Mouse (Mus musculus) forebrain, postnatal 0 days (tissue): ENCODE results near the gene Kif21b. TPM values are rescaled to one million over a fixed set of nuclear protein-coding genes. Genes with fewer than 3 reads are reported as not detected.

Experiments used
- ATAC-seq: fragments of 200-750 bp; cut with Nextera tagmentation; 2 replicates; pipeline ENCODE4 v1.8.0; 2017; ENCODE audit warnings: mild to moderate bottlenecking, moderate library complexity
- DNase-seq: peaks from one replicate; pipeline ENCODE4 v3.0.0-alpha.2; 2015
- H3K27ac ChIP-seq: fragments of 300-500 bp; sonication (generic); 2 replicates; pipeline ENCODE4 v1.5.1; 2014; ENCODE audit warnings: low read depth, mild to moderate bottlenecking, antibody characterized with exemption, low read length, moderate library complexity, mixed read lengths
- H3K27me3 ChIP-seq: fragments of 300-500 bp; sonication (generic); 2 replicates; pipeline ENCODE4 v1.6.1; 2014; ENCODE audit warnings: mild to moderate bottlenecking, low read length, mixed read lengths; ENCODE audit not compliant: insufficient read depth
- H3K36me3 ChIP-seq: fragments of 300-500 bp; sonication (generic); 2 replicates; pipeline ENCODE4 v1.6.1; 2014; ENCODE audit warnings: mild to moderate bottlenecking, moderate library complexity; ENCODE audit not compliant: insufficient read depth
- H3K4me1 ChIP-seq: fragments of 300-500 bp; sonication (generic); 2 replicates; pipeline ENCODE4 v1.6.1; 2014; ENCODE audit warnings: antibody characterized with exemption; ENCODE audit not compliant: insufficient read depth
- H3K4me2 ChIP-seq: fragments of 300-500 bp; sonication (generic); 2 replicates; pipeline ENCODE4 v1.6.1; 2014; ENCODE audit warnings: low read depth, mild to moderate bottlenecking, moderate library complexity
- H3K4me3 ChIP-seq: fragments of 300-500 bp; sonication (generic); 2 replicates; pipeline ENCODE4 v1.5.1; 2014; ENCODE audit warnings: low read depth, low read length, mixed read lengths
- H3K9ac ChIP-seq: fragments of 300-500 bp; sonication (generic); 2 replicates; pipeline ENCODE4 v1.6.1; 2014; ENCODE audit warnings: mild to moderate bottlenecking
- H3K9me3 ChIP-seq: fragments of 300-500 bp; sonication (generic); 2 replicates; pipeline ENCODE4 v1.6.1; 2016; ENCODE audit warnings: low read length
- CTCF ChIP-seq: sonication (generic); IDR thresholded peaks from 2 replicates; pipeline ENCODE4 v1.5.1; 2016; ENCODE audit warnings: antibody characterized with exemption, control low read depth, low read depth
- WGBS: fragments of 180-500 bp; shearing (Covaris S2); extraction: QIAGEN DNeasy Blood & Tissue Kit; methylation state at CpG from one replicate; pipeline ENCODE4 v1.1.7; 2014; 5-methylcytosine and 5-hydroxymethylcytosine counted together
- polyA plus RNA-seq: library from polyadenylated mRNA; unstranded; fragments of >200 nt; fragmentation: Nextera tagmentation; extraction: Ambion mirVana; gene quantifications from 2 replicates; pipeline ENCODE4 v1.2.1, GENCODE M21; 2015
- total RNA-seq: library from RNA; depleted of rRNA; stranded (reverse); fragments of >200 nt; gene quantifications from 2 replicates; pipeline ENCODE4 v1.2.3, GENCODE M21; 2014; rRNA removed

Gene Kif21b
- total and polyA plus RNA-seq, 2 experiments from 2014 or later, result 29.2 to 135 TPM

DNA sequence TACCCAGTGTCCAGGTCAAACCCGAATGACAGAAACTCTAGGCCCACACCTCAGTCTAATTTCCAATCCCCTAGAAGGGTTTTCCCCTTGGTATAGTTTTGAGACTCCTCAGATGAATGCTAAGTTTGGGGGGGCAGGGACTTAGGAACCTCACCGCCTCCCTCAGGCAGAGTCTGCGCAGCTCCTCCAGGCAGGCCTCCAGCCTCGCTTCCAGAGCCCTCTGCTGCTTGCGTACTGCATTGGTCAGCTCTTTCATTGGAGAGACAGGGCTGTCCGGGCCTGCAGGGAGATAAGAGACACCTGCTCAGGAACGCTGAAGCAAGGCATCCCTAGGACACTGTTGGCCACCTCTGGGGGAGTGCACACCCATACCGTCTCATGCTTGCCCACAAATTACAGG lies 95.4 kb downstream of the Kif21b start:
- no peak for TF ChIP-seq CTCF

More for the DNA sequence above, 95.4 kb downstream of the Kif21b start:
- Histone ChIP-seq H3K36me3 (0 out of 2 replicates have a peak, but pooled peaks cover 4% of the 10 kb centered on the region), H3K9me3 (no peaks in the 10 kb centered on the region), H3K9ac (no peak overlapping the region), H3K27ac (no peak overlapping the region), H3K27me3 (no peaks in the 10 kb centered on the region), H3K4me3 (no peak overlapping the region), H3K4me2 (no peak overlapping the region), H3K4me1 (peaks cover 1% of the 10 kb centered on the region; the same call in 1 of the 2 replicates)
- DNase-seq, result no peak
- ATAC-seq, result no peak
- WGBS, result 95% methylated on average over 8 of the region's 8 CpGs

Other genes with a start within 250 kb of the Kif21b start
- gene Pkp1, start 212.2 kb upstream of the Kif21b start, total RNA-seq, result 0.10 TPM in 1 of 2 replicates, not detected in the other
- gene Pkp1, start 212.2 kb upstream of the Kif21b start, polyA plus RNA-seq, result 0.04 and 0.06 TPM in 2 replicates
- gene Igfn1, start 125.0 kb upstream of the Kif21b start, total RNA-seq, result not detected in 2 replicates
- gene Igfn1, start 125.0 kb upstream of the Kif21b start, polyA plus RNA-seq, result not detected in 2 replicates
- 91.7 and 95.5 TPM in 2 replicates for gene Tmem9, start 123.2 kb upstream of the Kif21b start, total RNA-seq
- gene Tmem9, start 123.2 kb upstream of the Kif21b start, polyA plus RNA-seq, result 156 and 175 TPM in 2 replicates
- 0.46 TPM in 1 of 2 replicates, not detected in the other for gene Ascl5, start 80.6 kb upstream of the Kif21b start, total RNA-seq
- 0.36 and 0.90 TPM in 2 replicates for gene Ascl5, start 80.6 kb upstream of the Kif21b start, polyA plus RNA-seq
- gene Cacna1s, start 78.6 kb upstream of the Kif21b start, total RNA-seq, result 0.62 and 1.1 TPM in 2 replicates
- gene Cacna1s, start 78.6 kb upstream of the Kif21b start, polyA plus RNA-seq, result 0.30 and 1.1 TPM in 2 replicates
- gene Mroh3, start 81.4 kb downstream of the Kif21b start, total RNA-seq, result not detected in 2 replicates
- not detected in 2 replicates for gene Mroh3, start 81.4 kb downstream of the Kif21b start, polyA plus RNA-seq
- 4.4 and 12.6 TPM in 2 replicates for gene Inava, start 102.9 kb downstream of the Kif21b start, total RNA-seq
- 2.1 and 2.6 TPM in 2 replicates for gene Inava, start 102.9 kb downstream of the Kif21b start, polyA plus RNA-seq
- 2.0 and 2.2 TPM in 2 replicates for gene Gpr25, start 129.5 kb downstream of the Kif21b start, total RNA-seq
- gene Gpr25, start 129.5 kb downstream of the Kif21b start, polyA plus RNA-seq, result 2.2 TPM in 2 replicates
- 120 and 135 TPM in 2 replicates for gene Camsap2, start 214.7 kb downstream of the Kif21b start, total RNA-seq
- gene Camsap2, start 214.7 kb downstream of the Kif21b start, polyA plus RNA-seq, result 16.1 and 20.1 TPM in 2 replicates